Mouse (Mus musculus) CH12.LX (cell line): ENCODE measurements around the gene Nup210l. TPM values are rescaled to one million over a fixed set of nuclear protein-coding genes. Genes with fewer than 3 reads are reported as not detected.
A peak's percentile ranks its signal among the peaks of the same experiment; 100 is the strongest.

ENCODE experiments used
- DNase-seq: peaks from one replicate; pipeline ENCODE4 v3.0.0-alpha.2; 2013; ENCODE audit errors: extremely low read depth
- H3K27ac ChIP-seq: 2 replicates; pipeline ENCODE4 v1.5.1; 2012; ENCODE audit warnings: low read depth, mild to moderate bottlenecking, control low read depth, moderate library complexity; ENCODE audit not compliant: insufficient read depth
- H3K27me3 ChIP-seq: replicated peaks from 2 replicates; pipeline ENCODE3; 2012; ENCODE audit warnings: inconsistent platforms
- H3K36me3 ChIP-seq, 2 experiments: replicated peaks in 1 of 2; 2 replicates each; pipeline versions ENCODE3 to v1.6.1; 2012; ENCODE audit warnings: inconsistent platforms in 1 of 2, low read length in 1 of 2, mild to moderate bottlenecking in 1 of 2, mixed read lengths in 1 of 2, moderate library complexity in 1 of 2; ENCODE audit not compliant: control insufficient read depth in 1 of 2, insufficient read depth in 1 of 2
- H3K4me1 ChIP-seq, 2 experiments: 2 replicates each; pipeline ENCODE4 v1.6.1; 2012; ENCODE audit warnings: inconsistent platforms in 1 of 2, moderate library complexity in 1 of 2; ENCODE audit not compliant: insufficient read depth in 2 of 2, control insufficient read depth in 1 of 2
- H3K4me2 ChIP-seq: 2 replicates; pipeline ENCODE4 v1.6.1; 2012; ENCODE audit warnings: low read depth, mild to moderate bottlenecking, control low read depth; ENCODE audit not compliant: poor library complexity, insufficient read depth, severe bottlenecking
- H3K4me3 ChIP-seq, 3 experiments: fragments of 150-350 bp in 1 of 3; sonication (generic) in 1 of 3; replicated peaks in 1 of 3; 2 replicates each; pipeline versions ENCODE3 to v1.5.1; 2011 to 2012; ENCODE audit warnings: low read depth in 2 of 3, low read length in 2 of 3, mild to moderate bottlenecking in 2 of 3, moderate library complexity in 2 of 3, control low read depth in 1 of 3, improper control_type of control experiment in 1 of 3, inconsistent platforms in 1 of 3, mixed read lengths in 1 of 3; ENCODE audit not compliant: poor library complexity in 1 of 3
- H3K79me2 ChIP-seq: replicated peaks from 2 replicates; pipeline ENCODE4 v1.6.1; 2012; ENCODE audit warnings: mild to moderate bottlenecking, moderate library complexity; ENCODE audit not compliant: control insufficient read depth, poor library complexity, insufficient read depth, severe bottlenecking; ENCODE audit errors: extremely low read depth
- H3K9ac ChIP-seq: 2 replicates; pipeline ENCODE4 v1.6.1; 2012; ENCODE audit warnings: low read depth, mild to moderate bottlenecking, control low read depth, moderate library complexity; ENCODE audit not compliant: insufficient read depth
- H3K9me3 ChIP-seq: replicated peaks from 2 replicates; pipeline ENCODE3; 2012; ENCODE audit warnings: low read length, inconsistent platforms, mixed read lengths
- CHD1 ChIP-seq: IDR thresholded peaks from 2 replicates; pipeline ENCODE4 v1.6.1; 2012; ENCODE audit warnings: low read depth, low read length, improper control_type of control experiment, inconsistent platforms
- CHD2 ChIP-seq: IDR thresholded peaks from 2 replicates; pipeline ENCODE4 v1.6.1; 2011; ENCODE audit warnings: low read length, improper control_type of control experiment
- CTCF ChIP-seq, 2 experiments: IDR thresholded peaks in 1 of 2; conservative IDR thresholded peaks in 1 of 2; 2 replicates each; pipeline ENCODE4 v1.5.1; 2011 to 2012; ENCODE audit warnings: low read depth in 2 of 2, low read length in 2 of 2, improper control_type of control experiment in 1 of 2, inconsistent platforms in 1 of 2, mild to moderate bottlenecking in 1 of 2, moderate library complexity in 1 of 2
- EP300 ChIP-seq: IDR thresholded peaks from 2 replicates; pipeline ENCODE4 v1.6.1; 2011; ENCODE audit warnings: low read length, improper control_type of control experiment
- GABPA ChIP-seq: IDR thresholded peaks from 2 replicates; pipeline ENCODE4 v1.6.1; 2012; ENCODE audit warnings: low read depth, low read length, improper control_type of control experiment, inconsistent platforms; ENCODE audit not compliant: insufficient replicate concordance
- HCFC1 ChIP-seq: IDR thresholded peaks from 2 replicates; pipeline ENCODE4 v1.6.1; 2012; ENCODE audit warnings: low read depth, mild to moderate bottlenecking, inconsistent platforms, low read length, improper control_type of control experiment
- IRF4 ChIP-seq: IDR thresholded peaks from 2 replicates; pipeline ENCODE4 v1.6.1; 2014; ENCODE audit warnings: low read depth, mild to moderate bottlenecking, inconsistent platforms, low read length, improper control_type of control experiment
- JUN ChIP-seq: IDR thresholded peaks from 2 replicates; pipeline ENCODE4 v1.6.1; 2011; ENCODE audit warnings: low read depth, mild to moderate bottlenecking, low read length, improper control_type of control experiment, moderate library complexity; ENCODE audit not compliant: insufficient read depth
- KAT2A ChIP-seq: IDR thresholded peaks from 2 replicates; pipeline ENCODE4 v1.6.1; 2012; ENCODE audit warnings: low read length, improper control_type of control experiment, inconsistent platforms; ENCODE audit not compliant: insufficient replicate concordance
- MAFK ChIP-seq: IDR thresholded peaks from 2 replicates; pipeline ENCODE4 v1.6.1; 2011; ENCODE audit warnings: low read length, improper control_type of control experiment; ENCODE audit not compliant: insufficient replicate concordance
- MEF2A ChIP-seq: IDR thresholded peaks from 2 replicates; pipeline ENCODE4 v1.6.1; 2014; ENCODE audit warnings: low read depth, mild to moderate bottlenecking, inconsistent platforms, low read length, improper control_type of control experiment, borderline replicate concordance
- MYC ChIP-seq: IDR thresholded peaks from 2 replicates; pipeline ENCODE4 v1.6.1; 2011; ENCODE audit warnings: low read depth, mild to moderate bottlenecking, improper control_type of control experiment, low read length
- PAX5 ChIP-seq: IDR thresholded peaks from 2 replicates; pipeline ENCODE4 v1.6.1; 2012; ENCODE audit warnings: low read length, inconsistent platforms, mixed read lengths
- POLR2A ChIP-seq: IDR thresholded peaks from 2 replicates; pipeline ENCODE4 v1.6.1; 2011; ENCODE audit warnings: low read depth, mild to moderate bottlenecking, improper control_type of control experiment, low read length
- POLR2AphosphoS2 ChIP-seq: IDR thresholded peaks from 2 replicates; pipeline ENCODE4 v1.6.1; 2011; ENCODE audit warnings: low read depth, low read length, improper control_type of control experiment
- RAD21 ChIP-seq: IDR thresholded peaks from 2 replicates; pipeline ENCODE4 v1.6.1; 2011; ENCODE audit warnings: low read depth, mild to moderate bottlenecking, low read length, improper control_type of control experiment, moderate library complexity
- SMC3 ChIP-seq: IDR thresholded peaks from 2 replicates; pipeline ENCODE4 v1.6.1; 2011; ENCODE audit warnings: low read depth, low read length, improper control_type of control experiment
- TCF12 ChIP-seq: IDR thresholded peaks from 2 replicates; pipeline ENCODE4 v1.6.1; 2014; ENCODE audit warnings: low read depth, mild to moderate bottlenecking, inconsistent platforms, low read length, improper control_type of control experiment
- USF1 ChIP-seq: IDR thresholded peaks from 2 replicates; pipeline ENCODE4 v1.6.1; 2014; ENCODE audit warnings: low read depth, mild to moderate bottlenecking, inconsistent platforms, low read length, improper control_type of control experiment
- ZC3H11A ChIP-seq: IDR thresholded peaks from 2 replicates; pipeline ENCODE4 v1.6.1; 2012; ENCODE audit warnings: low read depth, mild to moderate bottlenecking, inconsistent platforms, low read length, improper control_type of control experiment
- ZMIZ1 ChIP-seq: IDR thresholded peaks from 2 replicates; pipeline ENCODE4 v1.6.1; 2012; ENCODE audit warnings: low read depth, mild to moderate bottlenecking, inconsistent platforms, low read length, improper control_type of control experiment
- ZNF384 ChIP-seq: IDR thresholded peaks from 2 replicates; pipeline ENCODE4 v1.6.1; 2012; ENCODE audit warnings: low read depth, low read length, improper control_type of control experiment, inconsistent platforms
- dilution Hi-C: fragments of 300-500 bp; cut with MboI; formaldehyde crosslinking; loops from 2 replicates; pipeline ENCODE4 v1.14.3; 2020; ENCODE audit warnings: low sequenced_read_pairs; ENCODE audit not compliant: extremely low pct_unique_long_range_greater_than_20kb, extremely low pct_ligation_motif_present
- in situ Hi-C: fragments of 300-500 bp; cut with MboI; formaldehyde crosslinking; loops from 3 replicates; pipeline ENCODE4 v1.14.3; 2019; ENCODE audit warnings: low sequenced_read_pairs, low pct_ligation_motif_present, low pct_unique_long_range_greater_than_20kb, mixed read lengths
- polyA plus RNA-seq: library from polyadenylated mRNA; unstranded; fragments of >175 nt; gene quantifications from 2 replicates; pipeline ENCODE4 v1.2.1, GENCODE M21; 2012; ENCODE audit warnings: low read depth; ENCODE audit not compliant: insufficient read length
- total RNA-seq, 2 experiments: library from RNA; depleted of rRNA; stranded (reverse); fragments of 300-350 nt in 1 of 2; fragments of >200 nt in 1 of 2; gene quantifications; 2 replicates each; pipeline ENCODE4 v1.2.3; 2012 to 2014

Nup210l gene
- total and polyA plus RNA-seq, 3 experiments: 0.42 to 0.47 (median 0.43) TPM

DNA sequence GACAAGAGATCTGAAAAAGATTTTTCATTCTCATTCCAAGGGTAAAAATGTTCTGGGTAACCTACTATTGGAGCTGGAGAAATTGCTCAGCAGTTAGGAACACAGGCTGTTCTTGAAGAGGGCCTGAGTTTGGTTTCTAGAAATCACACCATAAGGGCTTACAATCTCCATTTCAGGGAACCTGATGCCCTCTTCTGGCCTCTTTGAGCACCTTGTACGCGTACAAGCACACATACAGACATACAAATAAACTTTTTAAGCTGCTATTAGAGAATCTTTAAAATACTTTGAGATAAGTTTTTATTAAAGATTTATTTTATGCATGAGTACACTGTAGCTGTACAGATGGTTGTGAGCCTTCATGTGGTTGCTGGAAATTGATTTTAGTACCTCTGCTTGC lies 100.7 kb downstream of the Nup210l start:
- Histone ChIP-seq H3K79me2 (no peaks in the 10 kb centered on the region; the same call in 1 of the 2 replicates), H3K27me3 (no peaks in the 10 kb centered on the region), H3K9me3 (no peaks in the 10 kb centered on the region), H3K36me3 (peaks cover 18 to 38% of the 10 kb centered on the region in 2 experiments), H3K4me1 (peaks cover 7 to 20% of the 10 kb centered on the region in 2 experiments), H3K4me3 (no peak overlapping the region), H3K27ac (no peak overlapping the region), H3K9ac (no peak overlapping the region), H3K4me2 (no peak overlapping the region)
- in situ Hi-C loops (no loop called here), dilution Hi-C loops (no loop called here)
- no peak for DNase-seq
- peak in 1 of 2 experiments; percentile 56; a peak in 2 of 4 replicates for TF ChIP-seq CTCF (conservative IDR thresholded peaks at IDR 0.05 in 1 of 2, IDR thresholded peaks at IDR 0.05 in 1 of 2; ENCODE audit: low read depth in 2 of 2, low read length in 2 of 2)
- TF ChIP-seq MAFK: no peak
- TF ChIP-seq SMC3: peak; percentile 26
- TF ChIP-seq RAD21: peak; percentile 56
- TF ChIP-seq IRF4: no peak
- TF ChIP-seq JUN: no peak

DNA sequence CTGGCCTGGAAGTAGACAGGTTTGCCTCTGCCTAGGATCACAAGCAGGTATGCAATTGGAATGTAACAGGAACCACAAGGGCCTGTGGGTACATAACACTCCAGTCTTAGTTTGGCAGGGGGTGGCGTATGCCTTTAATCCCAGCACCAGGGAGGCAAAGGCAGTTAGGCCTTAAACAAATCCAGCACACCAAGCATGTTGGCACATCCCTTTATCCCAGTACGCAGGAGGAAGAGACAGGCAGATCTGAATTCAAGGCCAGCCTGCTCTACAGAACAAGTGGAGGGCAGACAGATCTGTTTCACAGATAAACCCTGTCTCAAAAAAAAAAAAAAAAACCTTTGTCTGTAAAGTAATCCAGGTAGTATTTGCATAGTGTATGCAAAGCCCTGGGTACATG lies 104.7 kb downstream of the Nup210l start:
- no peaks in the 10 kb centered on the region for H3K9me3 ChIP-seq
- no peak overlapping the region for H3K4me2 ChIP-seq
- H3K9ac ChIP-seq: no peak overlapping the region
- in situ Hi-C loops: no loop called here
- H3K36me3 ChIP-seq: peaks cover 41 to 67% of the 10 kb centered on the region in 2 experiments
- no peaks in the 10 kb centered on the region for H3K27me3 ChIP-seq
- dilution Hi-C loops: no loop called here
- H3K4me3 ChIP-seq: no peak overlapping the region
- peak overlapping the region; percentile 6; the same call in 1 of the 2 replicates for H3K27ac ChIP-seq
- H3K4me1 ChIP-seq: peaks cover 3 to 33% of the 10 kb centered on the region in 2 experiments; a peak in 3 of 4 replicates
- peaks cover 35% of the 10 kb centered on the region for H3K79me2 ChIP-seq
- TF ChIP-seq ZNF384: 0 out of 2 replicates have a peak, but pooled peaks have one; percentile 22
- TF ChIP-seq MEF2A: no peak
- no peak for TF ChIP-seq USF1
- TF ChIP-seq PAX5: no peak
- TF ChIP-seq SMC3: no peak
- no peak for DNase-seq

GRCm38 (mm10) chr3:90209908-90210566 lies 106.1 kb downstream of the Nup210l start:
- no peak for DNase-seq
- peaks cover 38 to 65% of the 10 kb centered on the region in 2 experiments for H3K36me3 ChIP-seq
- H3K79me2 ChIP-seq: peaks cover 35% of the 10 kb centered on the region

More at GRCm38 (mm10) chr3:90209908-90210566, 106.1 kb downstream of the Nup210l start:
- no peak for TF ChIP-seq GABPA
- TF ChIP-seq CHD2: no peak
- no peak for TF ChIP-seq MYC
- TF ChIP-seq POLR2AphosphoS2: peak; percentile 53
- TF ChIP-seq EP300: no peak
- TF ChIP-seq ZNF384: no peak
- 0 out of 2 replicates have a peak, but pooled peaks have one; percentile 1 for TF ChIP-seq ZMIZ1
- no peak for TF ChIP-seq ZC3H11A
- TF ChIP-seq CHD1: no peak
- no peak for TF ChIP-seq HCFC1
- TF ChIP-seq POLR2A: peak; percentile 29; the same call in 1 of the 2 replicates
- no peak for TF ChIP-seq KAT2A
- no peak for TF ChIP-seq TCF12
- no peaks in the 10 kb centered on the region for H3K27me3 ChIP-seq
- H3K9ac ChIP-seq: 0 out of 2 replicates have a peak overlapping the region, but pooled peaks have one; percentile 35
- in situ Hi-C loops (no loop called here), dilution Hi-C loops (no loop called here)
- H3K9me3 ChIP-seq: no peaks in the 10 kb centered on the region
- no peak overlapping the region for H3K4me2 ChIP-seq
- H3K4me1 ChIP-seq: peaks cover 3 to 38% of the 10 kb centered on the region in 2 experiments; a peak in 3 of 4 replicates
- no peak overlapping the region for H3K27ac ChIP-seq
- no peak overlapping the region for H3K4me3 ChIP-seq
